Mouse (Mus musculus) spleen, adult 2 months (tissue): ENCODE data around the gene Lef1. TPM values are rescaled to one million over a fixed set of nuclear protein-coding genes. Genes with fewer than 3 reads are reported as not detected.

Experiments used
- DNase-seq, 2 experiments: peaks; one replicate each; pipeline versions ENCODE4 v3.0.0 to v3.0.0-alpha.2; 2012 to 2021; ENCODE audit warnings: low spot score in 2 of 2, low read depth in 1 of 2
- H3K27ac ChIP-seq: fragments of 200-500 bp; 2 replicates; pipeline ENCODE4 v1.5.1; 2012; ENCODE audit warnings: low read length, inconsistent platforms; ENCODE audit not compliant: insufficient read depth
- H3K27me3 ChIP-seq: fragments of 200-500 bp; 2 replicates; pipeline ENCODE4 v1.6.1; 2012; ENCODE audit warnings: mild to moderate bottlenecking, moderate library complexity, low read length, inconsistent platforms; ENCODE audit not compliant: control insufficient read depth, insufficient read depth
- H3K36me3 ChIP-seq: fragments of 200-500 bp; 2 replicates; pipeline ENCODE4 v1.6.1; 2012; ENCODE audit warnings: mild to moderate bottlenecking, low read length, inconsistent platforms; ENCODE audit not compliant: control insufficient read depth, insufficient read depth
- H3K4me1 ChIP-seq: fragments of 200-500 bp; 2 replicates; pipeline ENCODE4 v1.6.1; 2011; ENCODE audit warnings: inconsistent platforms; ENCODE audit not compliant: control insufficient read depth, insufficient read depth, insufficient read length
- H3K4me3 ChIP-seq: fragments of 200-500 bp; 2 replicates; pipeline ENCODE4 v1.5.1; 2011; ENCODE audit warnings: mild to moderate bottlenecking, inconsistent platforms; ENCODE audit not compliant: insufficient read depth, insufficient read length; ENCODE audit errors: extremely low read depth
- CTCF ChIP-seq: fragments of 200-500 bp; IDR thresholded peaks from 2 replicates; pipeline ENCODE4 v1.5.1; 2011; ENCODE audit warnings: mild to moderate bottlenecking, inconsistent platforms; ENCODE audit not compliant: insufficient read depth, insufficient read length, insufficient replicate concordance; ENCODE audit errors: extremely low read depth
- POLR2A ChIP-seq: fragments of 200-500 bp; IDR thresholded peaks from 2 replicates; pipeline ENCODE4 v1.6.1; 2011; ENCODE audit warnings: low read depth, low read length, inconsistent platforms
- WGBS: fragments of 180-500 bp; shearing (Covaris S2); methylation state at CpG from one replicate; pipeline ENCODE4 v1.1.7; 2018; 5-methylcytosine and 5-hydroxymethylcytosine counted together
- polyA plus RNA-seq: library from polyadenylated mRNA; depleted of rRNA; stranded (reverse); fragments of >200 nt; gene quantifications from 2 replicates; pipeline ENCODE4 v1.2.3, GENCODE M21; 2012; rRNA removed

The Lef1 gene
- 50.9 and 54.5 TPM in 2 replicates for polyA plus RNA-seq

GRCm38 (mm10) chr3:131110191-131111150 is at the start of gene Lef1:
Gene Lef1, plus strand, starts transcription at chr3:131110471.
- 0 out of 2 replicates have a peak, but pooled peaks cover under 1% of the 10 kb centered on the region for H3K36me3 ChIP-seq
- peak within 1 kb of the TSS; percentile 72 for H3K4me3 ChIP-seq
- no peak for TF ChIP-seq CTCF
- TF ChIP-seq POLR2A = no peak; the same call in 1 of the 2 replicates
- WGBS = 1% methylated on average over 67 of the region's 69 CpGs
- DNase-seq = peak in 1 of 2 experiments; percentile 23
- H3K27me3 ChIP-seq = peaks cover 38% of the 10 kb centered on the region
- H3K4me1 ChIP-seq = peaks cover 27% of the 10 kb centered on the region; the same call in 1 of the 2 replicates
- H3K27ac ChIP-seq = peak within 1 kb of the TSS; percentile 75

GRCm38 (mm10) chr3:131065001-131065400 is 45.3 kb upstream of the Lef1 start:
- Histone ChIP-seq H3K36me3 (no peaks in the 10 kb centered on the region), H3K4me3 (no peak overlapping the region), H3K27me3 (no peaks in the 10 kb centered on the region), H3K27ac (no peak overlapping the region), H3K4me1 (no peaks in the 10 kb centered on the region)
- WGBS = 69% methylated on average over 9 of the region's 9 CpGs
- TF ChIP-seq POLR2A = no peak
- no peak for DNase-seq

- no peak overlapping the region for H3K27ac ChIP-seq
- WGBS = 64% methylated on average over 8 of the region's 8 CpGs
- H3K4me3 ChIP-seq = no peak overlapping the region
- TF ChIP-seq POLR2A = no peak
- TF ChIP-seq CTCF = no peak
- H3K36me3 ChIP-seq = no peaks in the 10 kb centered on the region
- no peak for DNase-seq
- no peaks in the 10 kb centered on the region for H3K27me3 ChIP-seq
- no peaks in the 10 kb centered on the region for H3K4me1 ChIP-seq
Measured at GRCm38 (mm10) chr3:131066171-131066570, 44.1 kb upstream of the Lef1 start.

- H3K36me3 ChIP-seq = no peaks in the 10 kb centered on the region
- 77% methylated on average over 5 of the region's 5 CpGs for WGBS
- DNase-seq = no peak
- TF ChIP-seq CTCF (no peak), POLR2A (no peak)
- no peaks in the 10 kb centered on the region for H3K4me1 ChIP-seq
- no peak overlapping the region for H3K4me3 ChIP-seq
- no peaks in the 10 kb centered on the region for H3K27me3 ChIP-seq
- no peak overlapping the region for H3K27ac ChIP-seq
Measured at GRCm38 (mm10) chr3:131068000-131068399, 42.3 kb upstream of the Lef1 start.

GRCm38 (mm10) chr3:131070210-131070609 is 40.1 kb upstream of the Lef1 start:
- DNase-seq = no peak
- H3K4me1 ChIP-seq = no peaks in the 10 kb centered on the region
- no peak overlapping the region for H3K4me3 ChIP-seq
- TF ChIP-seq POLR2A (no peak), CTCF (no peak)
- H3K27me3 ChIP-seq = no peaks in the 10 kb centered on the region
- WGBS = 84% methylated on average over 7 of the region's 7 CpGs
- H3K27ac ChIP-seq = no peak overlapping the region
- no peaks in the 10 kb centered on the region for H3K36me3 ChIP-seq

GRCm38 (mm10) chr3:131072661-131073060 is 37.6 kb upstream of the Lef1 start:
- no peak overlapping the region for H3K27ac ChIP-seq
- DNase-seq = no peak
- WGBS = 84% methylated on average over 4 of the region's 4 CpGs
- TF ChIP-seq CTCF (no peak), POLR2A (no peak)
- no peaks in the 10 kb centered on the region for H3K4me1 ChIP-seq
- H3K4me3 ChIP-seq = no peak overlapping the region
- H3K27me3 ChIP-seq = no peaks in the 10 kb centered on the region
- H3K36me3 ChIP-seq = no peaks in the 10 kb centered on the region

- H3K27me3 ChIP-seq = no peaks in the 10 kb centered on the region
- H3K36me3 ChIP-seq = no peaks in the 10 kb centered on the region
- 80% methylated on average over 4 of the region's 4 CpGs for WGBS
- H3K4me3 ChIP-seq = no peak overlapping the region
- no peak for TF ChIP-seq CTCF
- no peak for TF ChIP-seq POLR2A
- no peak for DNase-seq
- no peak overlapping the region for H3K27ac ChIP-seq
- no peaks in the 10 kb centered on the region for H3K4me1 ChIP-seq
Measured at GRCm38 (mm10) chr3:131073946-131074345, 36.3 kb upstream of the Lef1 start.
